Mouse (Mus musculus) lung, postnatal 14 days (tissue): ENCODE results near the gene 1700001F09Rik.
"Not testable (repeated sequence)": the region's sequence is repeated elsewhere in the genome, so short reads cannot be mapped to it uniquely, and the experiment has no call there.

Source experiments
- DNase-seq: peaks from one replicate; pipeline ENCODE4 v3.0.0; 2021

The 1700001F09Rik gene

DNA sequence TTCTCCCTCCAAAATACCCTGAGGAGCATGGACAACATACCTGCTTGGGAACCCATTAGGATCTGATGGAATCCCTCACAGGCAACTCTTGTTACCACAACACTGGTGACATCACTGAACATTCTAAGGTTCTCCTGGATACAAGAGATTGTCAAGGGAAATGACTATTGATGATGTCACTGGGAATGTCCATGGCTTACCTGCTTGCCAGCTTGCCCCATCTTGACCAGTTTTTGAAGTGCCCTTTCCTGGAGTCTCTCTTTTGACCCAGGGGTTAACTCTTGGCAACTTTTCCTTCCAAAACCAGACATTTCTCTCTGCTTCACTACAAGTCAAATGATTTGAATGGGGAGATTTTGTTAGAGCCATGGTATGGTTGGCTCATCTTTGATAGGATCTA is at the start of gene 1700001F09Rik:
Gene 1700001F09Rik, minus strand, starts transcription at position 101 of the 400 bp plus-strand sequence.
- not testable (repeated sequence) for DNase-seq

GRCm38 (mm10) chr14:43361713-43362112 is 14.1 kb upstream of the 1700001F09Rik start:
- DNase-seq: not testable (repeated sequence)

GRCm38 (mm10) chr14:43359246-43359645 is 11.6 kb upstream of the 1700001F09Rik start:
- DNase-seq: not testable (repeated sequence)

GRCm38 (mm10) chr14:43357496-43357895 is 9.9 kb upstream of the 1700001F09Rik start:
- DNase-seq: not testable (repeated sequence)

GRCm38 (mm10) chr14:43352944-43353343 is 5.3 kb upstream of the 1700001F09Rik start:
- DNase-seq: not testable (repeated sequence)

DNA sequence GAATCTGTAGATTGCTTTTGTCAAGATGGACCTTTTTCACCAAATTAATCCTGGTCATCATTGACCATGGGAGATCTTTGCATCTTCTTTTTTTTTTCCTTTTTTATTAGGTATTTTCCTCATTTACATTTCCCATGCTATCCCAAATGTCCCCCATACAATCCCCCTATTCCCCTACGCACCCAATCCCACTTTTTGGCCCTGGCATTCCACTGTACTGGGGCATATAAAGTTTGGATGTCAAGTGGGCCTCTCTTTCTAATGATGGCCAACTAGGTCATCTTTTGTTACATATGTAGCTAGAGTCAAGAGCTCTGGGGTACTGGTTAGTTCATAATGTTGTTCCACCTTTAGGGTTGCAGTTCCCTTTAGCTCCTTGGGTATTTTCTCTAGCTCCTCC is 10.0 kb downstream of the 1700001F09Rik start:
- DNase-seq: not testable (repeated sequence)

DNA sequence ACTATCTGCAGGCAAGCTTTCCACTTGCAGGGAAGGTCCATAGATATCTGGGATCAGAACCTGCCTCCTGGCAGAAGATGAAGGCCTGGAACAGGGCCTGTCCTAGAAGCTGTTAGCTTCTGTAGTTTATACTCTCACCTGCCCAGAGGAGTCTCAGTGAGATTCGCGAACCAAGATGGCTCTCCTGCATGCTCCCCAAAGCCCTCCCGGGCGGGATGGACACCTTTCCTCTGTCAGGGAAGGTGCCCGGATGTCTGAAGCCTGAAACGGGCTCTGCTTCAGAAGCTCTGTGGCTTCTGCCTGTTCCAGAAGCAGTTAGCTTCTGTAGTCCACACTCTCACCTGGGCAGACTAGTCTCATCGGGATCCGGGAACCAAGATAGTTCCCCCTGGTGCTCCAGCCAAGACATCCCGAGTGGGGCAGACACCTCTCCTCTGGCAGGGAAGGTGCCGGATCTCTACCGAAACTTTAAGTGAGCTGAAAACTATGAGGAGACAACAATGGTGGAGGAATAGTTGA is 16.2 kb downstream of the 1700001F09Rik start:
- not testable (repeated sequence) for DNase-seq

DNA sequence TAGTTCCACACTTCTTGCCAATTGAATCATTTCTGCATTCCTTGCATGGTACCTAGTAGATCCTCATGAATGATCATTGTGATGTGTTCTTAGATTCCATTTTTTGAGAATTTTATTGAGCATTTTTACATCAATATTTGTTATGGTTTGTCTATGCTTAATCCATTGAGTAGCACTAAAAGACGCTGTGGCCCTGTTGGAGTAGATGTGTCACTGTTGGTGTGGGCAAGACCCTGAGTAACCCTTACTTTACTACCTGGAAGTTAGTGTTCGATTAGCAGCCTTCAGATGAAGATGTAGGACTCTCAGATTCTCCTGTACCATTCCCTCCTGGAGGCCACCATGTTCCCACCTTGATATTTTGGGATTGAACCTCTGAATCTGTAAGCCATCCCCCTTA is 19.0 kb downstream of the 1700001F09Rik start:
- not testable (repeated sequence) for DNase-seq

DNA sequence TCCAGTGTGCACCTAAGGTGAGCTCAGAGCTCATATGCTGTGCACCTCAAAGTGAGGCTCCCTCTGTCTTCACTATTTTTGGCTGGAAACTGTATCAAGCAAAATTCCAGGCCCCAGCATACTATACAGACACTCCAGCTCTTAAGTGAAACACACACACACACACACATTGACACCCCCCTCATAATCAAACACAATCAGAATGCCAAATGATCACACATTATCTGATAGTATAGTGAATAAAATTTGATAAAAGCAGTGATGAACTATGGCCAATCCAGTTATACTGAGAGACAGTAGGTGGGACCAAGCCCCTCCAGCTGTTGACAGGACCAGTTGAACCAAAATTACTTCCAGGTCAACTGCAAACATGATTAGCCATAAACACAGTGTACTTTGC is 28.1 kb downstream of the 1700001F09Rik start:
- DNase-seq: not testable (repeated sequence)

- DNase-seq: not testable (repeated sequence)
These were observed 54.1 kb downstream of the 1700001F09Rik start, which contains the start of gene Gm8127 for GRCm38 (mm10) chr14:43293503-43293902. Gene Gm8127 (minus strand): TSS chr14:43293832.
